Mouse (Mus musculus) neural tube, embryonic 11.5 days (tissue): ENCODE results near the gene Dcun1d2. TPM values are rescaled to one million over a fixed set of nuclear protein-coding genes. Genes with fewer than 3 reads are reported as not detected.
A peak's percentile ranks its signal among the peaks of the same experiment; 100 is the strongest.

Experiments
- ATAC-seq: fragments of 200-750 bp; cut with Nextera tagmentation; 2 replicates; pipeline ENCODE4 v1.8.0; 2017; ENCODE audit warnings: moderate number of reproducible peaks, mild to moderate bottlenecking, moderate TSS enrichment, moderate library complexity; ENCODE audit not compliant: insufficient read depth, low FRiP score, low TSS enrichment
- DNase-seq: peaks from one replicate; pipeline ENCODE4 v3.0.0-alpha.2; 2015; ENCODE audit warnings: low spot score
- H3K27ac ChIP-seq: fragments of 300-500 bp; sonication (generic); 2 replicates; pipeline ENCODE4 v1.5.1; 2014; ENCODE audit warnings: low read depth, mild to moderate bottlenecking, low read length
- H3K27me3 ChIP-seq: fragments of 300-500 bp; sonication (generic); 2 replicates; pipeline ENCODE4 v1.6.1; 2014; ENCODE audit warnings: mild to moderate bottlenecking, low read length, mixed read lengths; ENCODE audit not compliant: control insufficient read depth, insufficient read depth
- H3K36me3 ChIP-seq: fragments of 300-500 bp; sonication (generic); 2 replicates; pipeline ENCODE4 v1.6.1; 2014; ENCODE audit warnings: mild to moderate bottlenecking, low read length, moderate library complexity, mixed read lengths; ENCODE audit not compliant: control insufficient read depth, insufficient read depth
- H3K4me1 ChIP-seq: fragments of 300-500 bp; sonication (generic); 2 replicates; pipeline ENCODE4 v1.6.1; 2014; ENCODE audit warnings: low read length, mixed read lengths; ENCODE audit not compliant: control insufficient read depth, insufficient read depth
- H3K4me2 ChIP-seq: fragments of 300-500 bp; sonication (generic); 2 replicates; pipeline ENCODE4 v1.6.1; 2014; ENCODE audit warnings: low read depth, mild to moderate bottlenecking, moderate library complexity
- H3K4me3 ChIP-seq: fragments of 300-500 bp; sonication (generic); 2 replicates; pipeline ENCODE4 v1.5.1; 2014; ENCODE audit warnings: low read depth, low read length
- H3K9ac ChIP-seq: fragments of 300-500 bp; sonication (generic); 2 replicates; pipeline ENCODE4 v1.6.1; 2014; ENCODE audit warnings: mild to moderate bottlenecking, low read length
- H3K9me3 ChIP-seq: fragments of 300-500 bp; sonication (generic); 2 replicates; pipeline ENCODE4 v1.6.1; 2016; ENCODE audit warnings: low read length; ENCODE audit not compliant: control insufficient read depth
- WGBS: fragments of 180-500 bp; shearing (Covaris S2); extraction: QIAGEN DNeasy Blood & Tissue Kit; methylation state at CpG from one replicate; pipeline ENCODE4 v1.1.7; 2014; 5-methylcytosine and 5-hydroxymethylcytosine counted together
- polyA plus RNA-seq: library from polyadenylated mRNA; unstranded; fragments of >200 nt; fragmentation: Nextera tagmentation; extraction: Ambion mirVana; gene quantifications from 2 replicates; pipeline ENCODE4 v1.2.1, GENCODE M21; 2014

The Dcun1d2 gene
- polyA plus RNA-seq, 1 experiment from 2014 or later: 36.5 TPM

DNA sequence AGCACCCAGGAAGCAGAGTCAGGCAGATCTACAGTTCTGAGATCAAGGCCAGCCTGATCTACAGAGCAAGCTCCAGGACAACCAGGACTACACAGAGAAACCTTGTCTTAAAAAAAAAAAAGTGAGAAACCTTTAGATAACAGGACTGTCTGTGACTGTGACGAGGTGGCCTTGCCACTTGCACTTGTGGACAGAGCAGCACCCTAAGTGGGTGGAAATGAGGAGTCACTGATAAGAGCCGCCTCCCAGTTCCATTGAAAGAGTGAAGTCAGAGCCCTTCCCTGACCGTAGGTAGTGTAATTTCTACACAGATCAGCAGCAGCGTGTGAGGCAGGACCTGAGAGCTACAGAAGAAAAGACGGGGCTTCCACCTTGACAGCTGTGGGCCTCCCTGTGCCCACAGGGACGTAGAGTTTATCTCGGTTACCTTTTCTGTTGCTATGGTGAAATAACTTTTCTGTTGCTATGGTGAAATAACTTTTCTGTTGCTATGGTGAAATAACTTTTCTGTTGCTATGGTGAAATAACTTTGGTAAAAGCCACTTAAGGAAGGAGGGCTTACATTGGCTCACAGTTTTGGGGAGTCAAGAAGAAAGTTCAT is 18.5 kb upstream of the Dcun1d2 start:
- Histone ChIP-seq H3K4me1 (no peaks in the 10 kb centered on the region), H3K27me3 (no peaks in the 10 kb centered on the region), H3K9me3 (no peaks in the 10 kb centered on the region), H3K4me3 (no peak overlapping the region), H3K9ac (no peak overlapping the region), H3K27ac (no peak overlapping the region), H3K4me2 (no peak overlapping the region), H3K36me3 (peaks cover 12% of the 10 kb centered on the region)
- WGBS: 86% methylated on average over 7 of the region's 7 CpGs
- ATAC-seq (no peak), DNase-seq (no peak)

GRCm38 (mm10) chr8:13305884-13306283 is 18.0 kb upstream of the Dcun1d2 start:
- ATAC-seq: no peak
- WGBS: 92% methylated on average over 4 of the region's 4 CpGs
- Histone ChIP-seq H3K9me3 (no peaks in the 10 kb centered on the region), H3K27ac (no peak overlapping the region), H3K4me3 (no peak overlapping the region), H3K36me3 (peaks cover 13% of the 10 kb centered on the region), H3K4me2 (no peak overlapping the region), H3K9ac (no peak overlapping the region), H3K4me1 (no peaks in the 10 kb centered on the region), H3K27me3 (no peaks in the 10 kb centered on the region)
- DNase-seq: no peak

DNA sequence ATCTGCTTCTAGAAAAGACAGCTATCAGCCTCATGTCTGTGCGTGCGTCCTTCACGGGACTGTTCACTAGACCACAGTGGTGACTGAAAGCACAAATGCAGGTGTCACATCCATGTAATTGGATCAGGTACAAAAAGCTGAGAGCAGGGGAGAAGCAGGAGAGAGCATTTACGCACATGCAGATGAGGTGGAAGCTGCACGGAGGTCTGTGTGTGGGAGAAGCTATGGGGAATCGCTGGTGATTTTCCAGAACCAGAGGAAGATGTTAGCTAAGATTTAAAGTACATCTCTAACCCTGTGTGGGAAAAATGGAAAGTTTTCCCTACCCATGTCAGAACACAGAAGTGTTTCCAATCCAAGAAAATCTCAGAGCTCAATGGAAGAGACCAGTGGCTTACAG is 17.5 kb upstream of the Dcun1d2 start:
- WGBS: 94% methylated on average over 6 of the region's 6 CpGs
- Histone ChIP-seq H3K4me3 (no peak overlapping the region), H3K27me3 (no peaks in the 10 kb centered on the region), H3K9ac (no peak overlapping the region), H3K9me3 (no peaks in the 10 kb centered on the region), H3K27ac (no peak overlapping the region), H3K4me1 (no peaks in the 10 kb centered on the region), H3K36me3 (peaks cover 14% of the 10 kb centered on the region), H3K4me2 (no peak overlapping the region)
- DNase-seq: no peak
- no peak for ATAC-seq

- Histone ChIP-seq H3K4me3 (no peak overlapping the region), H3K4me1 (no peaks in the 10 kb centered on the region), H3K36me3 (peaks cover 29% of the 10 kb centered on the region), H3K9ac (no peak overlapping the region), H3K4me2 (no peak overlapping the region), H3K27ac (no peak overlapping the region), H3K9me3 (no peaks in the 10 kb centered on the region), H3K27me3 (no peaks in the 10 kb centered on the region)
- 96% methylated on average over 7 of the region's 7 CpGs for WGBS
- DNase-seq (no peak), ATAC-seq (no peak)
Observed at GRCm38 (mm10) chr8:13301036-13301435, 13.1 kb upstream of the Dcun1d2 start.

GRCm38 (mm10) chr8:13299571-13299970 is 11.6 kb upstream of the Dcun1d2 start:
- Histone ChIP-seq H3K9ac (no peak overlapping the region), H3K27me3 (no peaks in the 10 kb centered on the region), H3K36me3 (peaks cover 30% of the 10 kb centered on the region), H3K4me3 (no peak overlapping the region), H3K27ac (no peak overlapping the region), H3K4me2 (no peak overlapping the region), H3K9me3 (no peaks in the 10 kb centered on the region), H3K4me1 (no peaks in the 10 kb centered on the region)
- no peak for ATAC-seq
- WGBS: 95% methylated on average over 8 of the region's 8 CpGs
- DNase-seq: no peak

- Histone ChIP-seq H3K27me3 (no peaks in the 10 kb centered on the region), H3K4me1 (peaks cover 4% of the 10 kb centered on the region; the same call in 1 of the 2 replicates), H3K9me3 (no peaks in the 10 kb centered on the region), H3K9ac (no peak overlapping the region), H3K36me3 (peaks cover 12% of the 10 kb centered on the region), H3K4me3 (no peak overlapping the region), H3K4me2 (no peak overlapping the region), H3K27ac (no peak overlapping the region)
- no peak for DNase-seq
- 94% methylated on average over 9 of the region's 9 CpGs for WGBS
- ATAC-seq: no peak
Observed at GRCm38 (mm10) chr8:13293677-13294470, 5.9 kb upstream of the Dcun1d2 start.

DNA sequence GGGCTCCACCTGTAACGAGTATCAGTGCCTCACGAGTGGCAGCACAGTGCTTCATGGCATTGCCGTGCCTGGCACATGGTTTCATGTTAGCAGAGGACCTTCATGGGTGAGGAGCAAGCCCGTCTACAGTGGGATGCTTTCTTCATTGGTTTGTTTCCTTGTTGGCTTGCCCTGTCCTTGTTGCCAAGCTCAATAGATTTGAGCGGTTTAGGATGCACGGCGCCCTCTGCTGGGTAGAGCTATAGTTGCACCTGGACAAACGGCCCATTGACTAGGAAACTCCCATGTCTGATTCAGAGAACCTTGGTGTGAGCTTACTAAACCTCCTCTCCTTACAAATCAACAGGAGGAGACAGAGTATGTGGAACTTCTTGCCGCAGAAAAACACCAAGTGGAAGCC is 4.4 kb upstream of the Dcun1d2 start:
- ATAC-seq (no peak), DNase-seq (peak; percentile 80)
- Histone ChIP-seq H3K4me1 (peaks cover 5% of the 10 kb centered on the region; the same call in 1 of the 2 replicates), H3K27ac (no peak overlapping the region), H3K4me2 (no peak overlapping the region), H3K9ac (no peak overlapping the region), H3K27me3 (no peaks in the 10 kb centered on the region), H3K9me3 (no peaks in the 10 kb centered on the region), H3K4me3 (no peak overlapping the region), H3K36me3 (peaks cover 12% of the 10 kb centered on the region)
- 28% methylated on average over 9 of the region's 9 CpGs for WGBS

DNA sequence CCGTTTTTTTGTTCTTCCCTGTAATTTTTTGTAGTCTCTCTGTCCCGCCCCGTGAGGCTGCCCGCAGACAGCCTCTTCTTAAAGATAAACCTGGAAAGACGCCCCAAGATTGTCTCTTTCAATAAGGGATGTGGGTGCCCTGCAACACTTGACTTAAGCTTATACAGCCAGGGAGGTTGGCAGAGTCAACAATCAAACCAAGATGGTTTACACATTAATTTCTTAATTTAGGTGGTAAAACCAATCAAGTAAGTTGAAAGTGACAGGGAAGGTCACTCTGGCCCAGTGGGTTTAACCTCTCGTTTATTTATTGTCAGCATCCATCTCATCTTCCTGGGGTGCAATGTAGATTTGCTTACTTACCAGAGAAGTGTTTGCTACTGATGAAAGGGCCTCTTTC is 715 bp upstream of the Dcun1d2 start:
- H3K4me1 ChIP-seq: peaks cover 12% of the 10 kb centered on the region
- H3K4me3 ChIP-seq: peak overlapping the region; percentile 88
- no peak overlapping the region for H3K27ac ChIP-seq
- H3K9me3 ChIP-seq: no peaks in the 10 kb centered on the region
- H3K27me3 ChIP-seq: no peaks in the 10 kb centered on the region
- peaks cover 2% of the 10 kb centered on the region; the same call in 1 of the 2 replicates for H3K36me3 ChIP-seq
- ATAC-seq: no peak
- peak overlapping the region; percentile 93 for H3K4me2 ChIP-seq
- 4% methylated on average over 6 of the region's 6 CpGs for WGBS
- peak overlapping the region; percentile 76 for H3K9ac ChIP-seq
- DNase-seq: no peak

- Histone ChIP-seq H3K4me1 (peaks cover 12% of the 10 kb centered on the region), H3K36me3 (no peaks in the 10 kb centered on the region), H3K27me3 (no peaks in the 10 kb centered on the region), H3K4me3 (peak overlapping the region; percentile 88), H3K9ac (peak overlapping the region; percentile 76), H3K4me2 (peak overlapping the region; percentile 93), H3K27ac (peak overlapping the region; percentile 78), H3K9me3 (no peaks in the 10 kb centered on the region)
- ATAC-seq: peak; percentile 54
- 1% methylated on average over 30 of the region's 34 CpGs for WGBS
- peak; percentile 79 for DNase-seq
Observed at GRCm38 (mm10) chr8:13287304-13287691, 633 bp downstream of the Dcun1d2 start.
